Mouse (Mus musculus) erythroblast, embryonic 14.5 days (primary cell): ENCODE data around the gene Zfp335.

Experiments
- GATA1 ChIP-seq: IDR thresholded peaks from 2 replicates; pipeline ENCODE4 v1.6.1; 2012; ENCODE audit warnings: low read length, inconsistent platforms, mixed read lengths
- TAL1 ChIP-seq: IDR thresholded peaks from 3 replicates; pipeline ENCODE4 v1.6.1; 2012; ENCODE audit warnings: low read length, inconsistent platforms, mixed read lengths

GRCm38 (mm10) chr2:164939106-164939505, 27.5 kb upstream of the Zfp335 start:
- no peak for TF ChIP-seq TAL1
- TF ChIP-seq GATA1 = no peak
